Mouse (Mus musculus) CD4-positive, CD25-positive, alpha-beta regulatory T cell (primary cell): Measurements from ENCODE around the gene Selenof. TPM values are rescaled to one million over a fixed set of nuclear protein-coding genes. Genes with fewer than 3 reads are reported as not detected.

Source experiments
- polyA plus RNA-seq: library from polyadenylated mRNA; unstranded; fragments of 100-300 nt; shearing (Covaris generic); gene quantifications from one replicate; pipeline ENCODE4 v1.2.1, GENCODE M21; 2017

The Selenof gene
- polyA plus RNA-seq = 417 TPM

DNA sequence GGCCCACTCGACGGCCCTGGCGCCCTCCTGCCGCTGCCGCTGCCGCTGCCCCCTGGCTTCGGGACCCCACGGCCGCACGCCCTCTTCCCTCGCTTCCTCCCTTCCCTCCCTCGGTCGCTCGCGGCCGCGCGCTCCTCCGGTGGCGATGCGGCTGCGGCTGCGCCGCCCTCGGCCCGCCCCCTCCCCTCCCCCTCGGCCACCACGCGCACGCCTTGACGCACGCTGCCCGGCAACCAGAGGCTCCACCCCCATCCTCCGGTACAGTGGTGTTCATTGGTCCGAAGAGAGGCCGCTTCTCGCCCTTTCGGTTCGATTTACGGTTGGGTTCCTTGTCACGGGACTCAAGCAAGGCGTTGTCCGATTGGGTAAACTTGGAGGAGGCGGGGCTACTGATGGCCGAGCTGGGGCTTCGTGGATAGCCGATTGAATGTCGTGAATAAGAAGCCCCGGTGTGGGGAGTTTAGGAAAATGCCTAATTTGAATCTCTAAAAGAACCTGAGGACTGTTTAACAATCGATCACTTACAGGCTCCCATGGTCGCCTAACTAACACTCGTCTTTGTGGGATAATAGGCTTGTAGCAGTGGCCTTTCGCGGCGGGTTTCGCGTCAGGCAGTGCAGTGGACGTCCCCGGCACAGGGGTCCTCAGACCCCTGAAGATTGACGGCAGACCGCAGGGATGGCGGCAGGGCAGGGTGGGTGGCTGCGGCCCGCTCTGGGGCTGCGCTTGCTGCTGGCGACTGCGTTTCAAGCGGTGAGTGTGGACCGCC is at the start of gene Selenof, which contains the start of gene Hs2st1:
Gene Selenof, plus strand, starts transcription at position 258 of the 769 bp plus-strand sequence.
Gene Hs2st1, minus strand, starts transcription at position 135 of the 769 bp plus-strand sequence.

Other genes with a start within 250 kb of the Selenof start
- 11.2 TPM for gene Hs2st1, start 123 bp upstream of the Selenof start, polyA plus RNA-seq
- gene Sh3glb1, start 150.0 kb downstream of the Selenof start, polyA plus RNA-seq = 171 TPM
- gene Clca3a1, start 190.7 kb downstream of the Selenof start, polyA plus RNA-seq = 0.10 TPM
- gene Clca3a2, start 249.2 kb downstream of the Selenof start, polyA plus RNA-seq = not detected